8 mouse cellular contexts compared by ENCODE assay signal in the genomic region with DNA sequence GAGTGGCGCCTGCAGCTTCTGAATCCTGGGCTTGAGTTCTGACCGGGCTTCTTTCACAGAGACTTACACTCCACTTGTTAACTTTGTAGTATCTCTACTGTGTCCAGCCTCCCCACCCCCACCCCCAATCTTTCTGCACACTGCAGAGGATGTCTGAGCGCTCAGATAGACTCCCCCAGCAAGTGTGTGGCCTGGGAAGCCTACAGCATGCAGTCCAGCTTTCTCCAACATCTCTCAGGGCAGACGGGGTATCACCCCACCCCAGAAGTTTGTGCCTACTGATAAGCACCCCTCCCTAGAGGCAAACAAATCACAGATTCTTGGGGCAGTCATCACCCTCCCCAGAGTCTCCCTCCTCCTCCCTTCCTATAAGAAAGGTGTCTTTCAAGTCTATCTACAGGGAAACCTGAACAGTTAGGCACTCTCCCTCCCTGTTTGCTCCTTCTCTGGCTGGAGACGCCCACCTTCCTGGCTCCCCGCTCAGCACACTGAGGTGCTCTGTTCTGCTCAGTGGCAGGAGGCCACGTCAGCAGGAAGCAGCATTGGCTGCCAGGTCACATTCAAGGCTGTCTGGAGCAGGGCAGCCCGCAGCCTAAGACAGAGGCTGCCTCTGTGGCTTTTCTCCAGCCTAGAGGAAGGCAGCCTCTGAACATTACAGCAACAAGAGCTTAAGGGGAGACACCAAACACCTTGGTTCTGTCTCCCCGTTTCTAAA.
A peak's percentile ranks its signal among the peaks of the same experiment; 100 is the strongest.
DNase-seq lines count a peak whose midpoint lies in the region; ATAC-seq and TF ChIP-seq lines count a peak whose summit lies in the region.

No protein-coding gene starts in this region.

- no peak for ATAC-seq in midbrain, embryonic 11.5 days (ENCODE audit: low FRiP score)
- peak; percentile 79 for ATAC-seq in embryonic facial prominence, embryonic 12.5 days (ENCODE audit: insufficient number of reproducible peaks, insufficient read depth, low FRiP score, low TSS enrichment)
- ATAC-seq in heart, embryonic 13.5 days (ENCODE audit: extremely low read depth, insufficient number of reproducible peaks, low FRiP score, low TSS enrichment): peak; percentile 71; the same call in 1 of the 2 replicates
- peak; percentile 81 for ATAC-seq in kidney, embryonic 14.5 days (ENCODE audit: low FRiP score, low TSS enrichment)
- peak; percentile 35; the same call in 1 of the 2 replicates for ATAC-seq in liver, postnatal 0 days
- no peak for ATAC-seq in monocyte, adult 5-6 weeks (replicated peaks; ENCODE audit: insufficient number of reproducible peaks, low FRiP score, low TSS enrichment, poor library complexity, severe bottlenecking)

- WGBS in midbrain, embryonic 10.5 days: 75% methylated on average over 9 of the region's 9 CpGs
- 74% methylated on average over 9 of the region's 9 CpGs for WGBS in midbrain, embryonic 11.5 days
- 37% methylated on average over 9 of the region's 9 CpGs for WGBS in embryonic facial prominence, embryonic 12.5 days
- 14% methylated on average over 9 of the region's 9 CpGs for WGBS in heart, embryonic 13.5 days
- 38% methylated on average over 9 of the region's 9 CpGs for WGBS in kidney, embryonic 14.5 days
- WGBS in liver, postnatal 0 days (ENCODE audit: insufficient replicate concordance): 36% methylated on average over 9 of the region's 9 CpGs

- H3K27me3 ChIP-seq in midbrain, embryonic 10.5 days (ENCODE audit: low read depth, poor library complexity, severe bottlenecking): no peaks in the 10 kb centered on the region
- no peaks in the 10 kb centered on the region for H3K27me3 ChIP-seq in midbrain, embryonic 11.5 days (ENCODE audit: control insufficient read depth, insufficient read depth, low read length)
- H3K27me3 ChIP-seq in embryonic facial prominence, embryonic 12.5 days: no peaks in the 10 kb centered on the region
- no peaks in the 10 kb centered on the region for H3K27me3 ChIP-seq in heart, embryonic 13.5 days (replicated peaks)
- no peaks in the 10 kb centered on the region for H3K27me3 ChIP-seq in kidney, embryonic 14.5 days (ENCODE audit: control insufficient read depth, insufficient read depth, low read length)
- H3K27me3 ChIP-seq in liver, postnatal 0 days (ENCODE audit: insufficient read depth, low read length): no peaks in the 10 kb centered on the region

- TF ChIP-seq EP300 in liver, postnatal 0 days (IDR thresholded peaks at IDR 0.05; ENCODE audit: low read depth): no peak

- H3K36me3 ChIP-seq in midbrain, embryonic 10.5 days: no peaks in the 10 kb centered on the region
- H3K36me3 ChIP-seq in midbrain, embryonic 11.5 days (ENCODE audit: control insufficient read depth, insufficient read depth, low read length): no peaks in the 10 kb centered on the region
- no peaks in the 10 kb centered on the region for H3K36me3 ChIP-seq in embryonic facial prominence, embryonic 12.5 days
- H3K36me3 ChIP-seq in heart, embryonic 13.5 days: no peaks in the 10 kb centered on the region
- H3K36me3 ChIP-seq in kidney, embryonic 14.5 days (ENCODE audit: control insufficient read depth, insufficient read depth, low read length): no peaks in the 10 kb centered on the region
- H3K36me3 ChIP-seq in liver, postnatal 0 days (replicated peaks; ENCODE audit: insufficient read depth, low read length): no peaks in the 10 kb centered on the region

- no peak overlapping the region for H3K9ac ChIP-seq in midbrain, embryonic 11.5 days (ENCODE audit: low read length)
- no peak overlapping the region for H3K9ac ChIP-seq in embryonic facial prominence, embryonic 12.5 days
- H3K9ac ChIP-seq in heart, embryonic 13.5 days: peak overlapping the region; percentile 68
- no peak overlapping the region for H3K9ac ChIP-seq in kidney, embryonic 14.5 days (ENCODE audit: low read depth, low read length)
- no peak overlapping the region for H3K9ac ChIP-seq in liver, postnatal 0 days (replicated peaks)

- H3K9me3 ChIP-seq in midbrain, embryonic 10.5 days (replicated peaks): no peaks in the 10 kb centered on the region
- no peaks in the 10 kb centered on the region for H3K9me3 ChIP-seq in midbrain, embryonic 11.5 days (ENCODE audit: control insufficient read depth, low read length)
- H3K9me3 ChIP-seq in embryonic facial prominence, embryonic 12.5 days: no peaks in the 10 kb centered on the region
- H3K9me3 ChIP-seq in heart, embryonic 13.5 days: no peaks in the 10 kb centered on the region
- H3K9me3 ChIP-seq in kidney, embryonic 14.5 days (ENCODE audit: control insufficient read depth, low read length): no peaks in the 10 kb centered on the region
- H3K9me3 ChIP-seq in liver, postnatal 0 days (ENCODE audit: low read length): no peaks in the 10 kb centered on the region

- H3K27ac ChIP-seq in midbrain, embryonic 10.5 days (replicated peaks): peak overlapping the region; percentile 46; the same call in 1 of the 2 replicates
- H3K27ac ChIP-seq in midbrain, embryonic 11.5 days (ENCODE audit: low read depth, low read length): no peak overlapping the region
- H3K27ac ChIP-seq in embryonic facial prominence, embryonic 12.5 days: peak overlapping the region; percentile 71
- peak overlapping the region; percentile 95 for H3K27ac ChIP-seq in heart, embryonic 13.5 days (replicated peaks)
- peak overlapping the region; percentile 25; the same call in 1 of the 2 replicates for H3K27ac ChIP-seq in kidney, embryonic 14.5 days (ENCODE audit: low read depth, low read length)
- H3K27ac ChIP-seq in liver, postnatal 0 days (ENCODE audit: low read depth): peak overlapping the region; percentile 5; the same call in 1 of the 2 replicates

- H3K4me3 ChIP-seq in midbrain, embryonic 10.5 days: no peak overlapping the region
- no peak overlapping the region for H3K4me3 ChIP-seq in midbrain, embryonic 11.5 days (ENCODE audit: low read depth, low read length)
- H3K4me3 ChIP-seq in embryonic facial prominence, embryonic 12.5 days: no peak overlapping the region
- H3K4me3 ChIP-seq in heart, embryonic 13.5 days: no peak overlapping the region
- H3K4me3 ChIP-seq in kidney, embryonic 14.5 days (ENCODE audit: low read length): no peak overlapping the region
- H3K4me3 ChIP-seq in liver, postnatal 0 days (ENCODE audit: low read depth, low read length): no peak overlapping the region

- peaks cover 31% of the 10 kb centered on the region for H3K4me1 ChIP-seq in midbrain, embryonic 10.5 days
- 0 out of 2 replicates have a peak, but pooled peaks cover 2% of the 10 kb centered on the region for H3K4me1 ChIP-seq in midbrain, embryonic 11.5 days (ENCODE audit: control insufficient read depth, insufficient read depth, low read length)
- H3K4me1 ChIP-seq in embryonic facial prominence, embryonic 12.5 days: peaks cover 47% of the 10 kb centered on the region
- peaks cover 75% of the 10 kb centered on the region for H3K4me1 ChIP-seq in heart, embryonic 13.5 days
- H3K4me1 ChIP-seq in kidney, embryonic 14.5 days (ENCODE audit: control insufficient read depth, insufficient read depth, low read length): peaks cover 25% of the 10 kb centered on the region
- H3K4me1 ChIP-seq in liver, postnatal 0 days (ENCODE audit: insufficient read depth): peaks cover 31% of the 10 kb centered on the region

- no peak overlapping the region for H3K4me2 ChIP-seq in midbrain, embryonic 11.5 days
- 0 out of 2 replicates have a peak overlapping the region, but pooled peaks have one; percentile 6 for H3K4me2 ChIP-seq in embryonic facial prominence, embryonic 12.5 days (replicated peaks)
- H3K4me2 ChIP-seq in heart, embryonic 13.5 days: peak overlapping the region; percentile 50
- H3K4me2 ChIP-seq in kidney, embryonic 14.5 days (replicated peaks; ENCODE audit: low read depth, low read length): no peak overlapping the region
- no peak overlapping the region for H3K4me2 ChIP-seq in liver, postnatal 0 days (ENCODE audit: low read depth, low read length)

- TF ChIP-seq CTCF in liver, postnatal 0 days (IDR thresholded peaks at IDR 0.05; ENCODE audit: low read depth): no peak

- DNase-seq in midbrain, embryonic 10.5 days (ENCODE audit: low spot score): no peak
- DNase-seq in midbrain, embryonic 11.5 days (ENCODE audit: low spot score, missing footprints): no peak
- DNase-seq in liver, postnatal 0 days: no peak
- DNase-seq in right cerebral cortex, adult 2 months (ENCODE audit: low spot score in 2 of 2): peak; percentile 40 to 44

Comparison
In these comparisons a context has a peak if more than half of its experiments do, and no peak if none do; other contexts are left out.
1. DNase-seq: peak in right cerebral cortex, adult 2 months (2 of 2); none in midbrain, embryonic 10.5 days (single experiment), midbrain, embryonic 11.5 days (single experiment) and liver, postnatal 0 days (single experiment).
2. ATAC-seq: peak in embryonic facial prominence, embryonic 12.5 days (single experiment), heart, embryonic 13.5 days (single experiment), kidney, embryonic 14.5 days (single experiment) and liver, postnatal 0 days (single experiment); none in midbrain, embryonic 11.5 days (single experiment) and monocyte, adult 5-6 weeks (single experiment).
3. H3K4me2 ChIP-seq: peak in embryonic facial prominence, embryonic 12.5 days (single experiment) and heart, embryonic 13.5 days (single experiment); none in midbrain, embryonic 11.5 days (single experiment), kidney, embryonic 14.5 days (single experiment) and liver, postnatal 0 days (single experiment).